Mouse (Mus musculus): ENCODE results near the gene Oxa1l. TPM values are rescaled to one million over a fixed set of nuclear protein-coding genes. Genes with fewer than 3 reads are reported as not detected.
"Not testable (repeated sequence)": the region's sequence is repeated elsewhere in the genome, so short reads cannot be mapped to it uniquely, and the experiment has no call there.

Oxa1l gene
- total RNA-seq (2018; cell fraction: chromatin; rRNA removed) = 100 to 1,000 TPM in 2 of 26 experiments, 10 to 100 TPM in 24; 16.9 to 118 (median 43.0) TPM
- total RNA-seq (2018; cell fraction: cytosol; rRNA removed) = 10 to 100 TPM; 18.0 to 46.5 (median 34.2) TPM
- total RNA-seq (2018; cell fraction: nucleus; rRNA removed) = 10 to 100 TPM; 15.1 to 86.6 (median 33.4) TPM
- 29.2 to 46.0 TPM (median 33.9 TPM) in 3 replicates for polyA plus RNA-seq (2018)

- Histone ChIP-seq H3K4me3 (ENCODE audit: inconsistent target) (peak within 1 kb of the TSS; percentile 82), H3K79me2 (ENCODE audit: inconsistent target) (peaks cover 39% of the 10 kb centered on the region), H3K36me3 (ENCODE audit: inconsistent target) (peaks cover 20% of the 10 kb centered on the region; the same call in 1 of the 2 replicates), H3K27ac (peak within 1 kb of the TSS; percentile 88)
- WGBS (ENCODE audit: missing documents) = under 1% methylated on average over 44 of the region's 48 CpGs
Measured at GRCm38 (mm10) chr14:54360577-54361340, at the start of gene Oxa1l. TSS of gene Oxa1l (plus strand) at chr14:54360834.

- H3K36me3 ChIP-seq (ENCODE audit: inconsistent target) = no peaks in the 10 kb centered on the region
- no peak overlapping the region for H3K27ac ChIP-seq
- H3K4me3 ChIP-seq (ENCODE audit: inconsistent target) = no peak overlapping the region
- WGBS (ENCODE audit: missing documents) = 79% methylated on average over 3 of the region's 3 CpGs
- H3K79me2 ChIP-seq (ENCODE audit: inconsistent target) = no peaks in the 10 kb centered on the region
Measured at GRCm38 (mm10) chr14:54311763-54312162, 48.9 kb upstream of the Oxa1l start.

GRCm38 (mm10) chr14:54321556-54322376 lies 38.9 kb upstream of the Oxa1l start:
- Histone ChIP-seq H3K27ac (no peak overlapping the region), H3K36me3 (ENCODE audit: inconsistent target) (no peaks in the 10 kb centered on the region), H3K79me2 (ENCODE audit: inconsistent target) (no peaks in the 10 kb centered on the region), H3K4me3 (ENCODE audit: inconsistent target) (no peak overlapping the region)
- WGBS (ENCODE audit: missing documents) = 92% methylated on average over 18 of the region's 18 CpGs

GRCm38 (mm10) chr14:54324486-54324885 lies 36.1 kb upstream of the Oxa1l start:
- Histone ChIP-seq H3K4me3 (ENCODE audit: inconsistent target) (no peak overlapping the region), H3K27ac (no peak overlapping the region), H3K36me3 (ENCODE audit: inconsistent target) (no peaks in the 10 kb centered on the region), H3K79me2 (ENCODE audit: inconsistent target) (no peaks in the 10 kb centered on the region)
- WGBS (ENCODE audit: missing documents) = 86% methylated on average over 5 of the region's 5 CpGs

GRCm38 (mm10) chr14:54328548-54328947 lies 32.1 kb upstream of the Oxa1l start:
- 86% methylated on average over 2 of the region's 2 CpGs for WGBS (ENCODE audit: missing documents)
- Histone ChIP-seq H3K4me3 (ENCODE audit: inconsistent target) (no peak overlapping the region), H3K27ac (no peak overlapping the region), H3K36me3 (ENCODE audit: inconsistent target) (no peaks in the 10 kb centered on the region), H3K79me2 (ENCODE audit: inconsistent target) (no peaks in the 10 kb centered on the region)

- Histone ChIP-seq H3K27ac (no peak overlapping the region), H3K36me3 (ENCODE audit: inconsistent target) (no peaks in the 10 kb centered on the region), H3K4me3 (ENCODE audit: inconsistent target) (no peak overlapping the region), H3K79me2 (ENCODE audit: inconsistent target) (no peaks in the 10 kb centered on the region)
- WGBS (ENCODE audit: missing documents) = 84% methylated on average over 9 of the region's 9 CpGs
Measured at GRCm38 (mm10) chr14:54329201-54329600, 31.4 kb upstream of the Oxa1l start.

GRCm38 (mm10) chr14:54331178-54331577 lies 29.5 kb upstream of the Oxa1l start:
- Histone ChIP-seq H3K27ac (no peak overlapping the region), H3K79me2 (ENCODE audit: inconsistent target) (no peaks in the 10 kb centered on the region), H3K36me3 (ENCODE audit: inconsistent target) (no peaks in the 10 kb centered on the region), H3K4me3 (ENCODE audit: inconsistent target) (no peak overlapping the region)
- WGBS (ENCODE audit: missing documents) = 100% methylated on average over 1 of the region's 1 CpGs

- no peak overlapping the region for H3K4me3 ChIP-seq (ENCODE audit: inconsistent target)
- no peak overlapping the region for H3K27ac ChIP-seq
- no peaks in the 10 kb centered on the region for H3K79me2 ChIP-seq (ENCODE audit: inconsistent target)
- no peaks in the 10 kb centered on the region for H3K36me3 ChIP-seq (ENCODE audit: inconsistent target)
- WGBS (ENCODE audit: missing documents) = 92% methylated on average over 5 of the region's 5 CpGs
Measured at GRCm38 (mm10) chr14:54332176-54333074, 28.2 kb upstream of the Oxa1l start.

GRCm38 (mm10) chr14:54333452-54334189 lies 27.0 kb upstream of the Oxa1l start:
- 67% methylated on average over 8 of the region's 8 CpGs for WGBS (ENCODE audit: missing documents)
- H3K4me3 ChIP-seq (ENCODE audit: inconsistent target) = no peak overlapping the region
- H3K27ac ChIP-seq = no peak overlapping the region
- no peaks in the 10 kb centered on the region for H3K36me3 ChIP-seq (ENCODE audit: inconsistent target)
- no peaks in the 10 kb centered on the region for H3K79me2 ChIP-seq (ENCODE audit: inconsistent target)

GRCm38 (mm10) chr14:54340836-54341235 lies 19.8 kb upstream of the Oxa1l start:
- Histone ChIP-seq H3K4me3 (ENCODE audit: inconsistent target) (no peak overlapping the region), H3K27ac (no peak overlapping the region), H3K79me2 (ENCODE audit: inconsistent target) (no peaks in the 10 kb centered on the region), H3K36me3 (ENCODE audit: inconsistent target) (no peaks in the 10 kb centered on the region)
- 85% methylated on average over 7 of the region's 7 CpGs for WGBS (ENCODE audit: missing documents)

- not testable (repeated sequence) for H3K4me3 ChIP-seq (ENCODE audit: inconsistent target); H3K36me3 ChIP-seq (ENCODE audit: inconsistent target); H3K79me2 ChIP-seq (ENCODE audit: inconsistent target); H3K27ac ChIP-seq
- WGBS (ENCODE audit: missing documents) = 93% methylated on average over 2 of the region's 2 CpGs
Measured at GRCm38 (mm10) chr14:54341807-54342206, 18.8 kb upstream of the Oxa1l start.

- H3K79me2 ChIP-seq (ENCODE audit: inconsistent target); H3K27ac ChIP-seq; H3K36me3 ChIP-seq (ENCODE audit: inconsistent target): not testable (repeated sequence)
- 43% methylated on average over 15 of the region's 16 CpGs for WGBS (ENCODE audit: missing documents)
- peak overlapping the region; percentile 26 for H3K4me3 ChIP-seq (ENCODE audit: inconsistent target)
Measured at GRCm38 (mm10) chr14:54350773-54351541, 9.7 kb upstream of the Oxa1l start.

GRCm38 (mm10) chr14:54352314-54352713 lies 8.3 kb upstream of the Oxa1l start:
- H3K27ac ChIP-seq = no peak overlapping the region
- 85% methylated on average over 8 of the region's 8 CpGs for WGBS (ENCODE audit: missing documents)
- H3K4me3 ChIP-seq (ENCODE audit: inconsistent target) = no peak overlapping the region
- H3K36me3 ChIP-seq (ENCODE audit: inconsistent target) = no peaks in the 10 kb centered on the region
- no peaks in the 10 kb centered on the region for H3K79me2 ChIP-seq (ENCODE audit: inconsistent target)

Measured in macrophage (primary cell).